Mouse (Mus musculus) left cerebral cortex, adult 2 months (tissue): Measurements from ENCODE around the gene Itgb2l. TPM values are rescaled to one million over a fixed set of nuclear protein-coding genes. Genes with fewer than 3 reads are reported as not detected.
"Not testable (repeated sequence)": the region's sequence is repeated elsewhere in the genome, so short reads cannot be mapped to it uniquely, and the experiment has no call there.

Experiments used
- DNase-seq, 2 experiments: peaks; one replicate each; pipeline ENCODE4 v3.0.0; 2021 to 2022; ENCODE audit warnings: low spot score in 2 of 2, mixed read lengths in 1 of 2; ENCODE audit errors: extremely low spot score in 1 of 2
- H3K27ac ChIP-seq: fragments of 200-600 bp; 2 replicates; pipeline ENCODE4 v1.8.1; 2022
- H3K4me3 ChIP-seq: fragments of 200-600 bp; 2 replicates; pipeline ENCODE4 v1.8.1; 2022
- CTCF ChIP-seq: fragments of 200-600 bp; IDR thresholded peaks from 2 replicates; pipeline ENCODE4 v1.8.1; 2022; ENCODE audit warnings: antibody characterized with exemption, mild to moderate bottlenecking, moderate library complexity
- intact Hi-C: fragments of 180-260 bp; cut with DNase I; formaldehyde crosslinking; loops from one replicate; pipeline ENCODE4 v1.15.1; 2025
- total RNA-seq, 2 experiments: library from RNA; stranded (reverse); gene quantifications; 2 replicates each; pipeline ENCODE4 v1.2.3; 2021

Itgb2l gene
- total RNA-seq, 2 experiments from 2014 or later = not detected

- Histone ChIP-seq H3K27ac (no peak overlapping the region), H3K4me3 (no peak overlapping the region)
- intact Hi-C loops = no loop called here
- TF ChIP-seq CTCF = no peak
- DNase-seq = no peak
Observed at GRCm38 (mm10) chr16:96460788-96461187, 17.4 kb upstream of the Itgb2l start.

- TF ChIP-seq CTCF = no peak
- H3K4me3 ChIP-seq = no peak overlapping the region
- H3K27ac ChIP-seq = no peak overlapping the region
- intact Hi-C loops = no loop called here
- DNase-seq = no peak
Observed at GRCm38 (mm10) chr16:96459356-96459755, 15.9 kb upstream of the Itgb2l start.

GRCm38 (mm10) chr16:96457612-96458011 is 14.2 kb upstream of the Itgb2l start:
- intact Hi-C loops = no loop called here
- no peak for TF ChIP-seq CTCF
- no peak overlapping the region for H3K27ac ChIP-seq
- DNase-seq = no peak
- H3K4me3 ChIP-seq = no peak overlapping the region

GRCm38 (mm10) chr16:96454086-96454485 is 10.7 kb upstream of the Itgb2l start:
- Histone ChIP-seq H3K27ac (no peak overlapping the region), H3K4me3 (no peak overlapping the region)
- no peak for TF ChIP-seq CTCF
- no peak for DNase-seq
- intact Hi-C loops = no loop called here

- DNase-seq, intact Hi-C loops, H3K4me3 ChIP-seq, H3K27ac ChIP-seq: not testable (repeated sequence)
Observed at GRCm38 (mm10) chr16:96450871-96451270, 7.5 kb upstream of the Itgb2l start.

GRCm38 (mm10) chr16:96441826-96442225 is 1.6 kb downstream of the Itgb2l start:
- Histone ChIP-seq H3K4me3 (no peak overlapping the region), H3K27ac (no peak overlapping the region)
- no peak for TF ChIP-seq CTCF
- no peak for DNase-seq
- intact Hi-C loops = no loop called here

- intact Hi-C loops = no loop called here
- no peak for DNase-seq
- H3K27ac ChIP-seq = no peak overlapping the region
- TF ChIP-seq CTCF = no peak
- H3K4me3 ChIP-seq = no peak overlapping the region
Observed at GRCm38 (mm10) chr16:96440871-96441270, 2.5 kb downstream of the Itgb2l start.

GRCm38 (mm10) chr16:96439682-96440081 is 3.7 kb downstream of the Itgb2l start:
- TF ChIP-seq CTCF = no peak
- Histone ChIP-seq H3K4me3 (no peak overlapping the region), H3K27ac (no peak overlapping the region)
- DNase-seq = no peak
- intact Hi-C loops = no loop called here

GRCm38 (mm10) chr16:96438946-96439345 is 4.5 kb downstream of the Itgb2l start:
- no peak for TF ChIP-seq CTCF
- Histone ChIP-seq H3K4me3 (no peak overlapping the region), H3K27ac (no peak overlapping the region)
- no peak for DNase-seq
- intact Hi-C loops = no loop called here

- TF ChIP-seq CTCF = no peak
- Histone ChIP-seq H3K27ac (no peak overlapping the region), H3K4me3 (no peak overlapping the region)
- DNase-seq = no peak
- intact Hi-C loops = no loop called here
Observed at GRCm38 (mm10) chr16:96434024-96434785, 9.2 kb downstream of the Itgb2l start.

- DNase-seq = no peak
- TF ChIP-seq CTCF = no peak
- intact Hi-C loops = no loop called here
- no peak overlapping the region for H3K4me3 ChIP-seq
- no peak overlapping the region for H3K27ac ChIP-seq
Observed at GRCm38 (mm10) chr16:96433266-96433665, 10.2 kb downstream of the Itgb2l start.

GRCm38 (mm10) chr16:96429046-96429445 is 14.4 kb downstream of the Itgb2l start:
- intact Hi-C loops = no loop called here
- H3K27ac ChIP-seq = no peak overlapping the region
- no peak for TF ChIP-seq CTCF
- H3K4me3 ChIP-seq = no peak overlapping the region
- DNase-seq = no peak

GRCm38 (mm10) chr16:96426671-96427070 is 16.7 kb downstream of the Itgb2l start:
- intact Hi-C loops = no loop called here
- H3K27ac ChIP-seq = no peak overlapping the region
- no peak for TF ChIP-seq CTCF
- H3K4me3 ChIP-seq = no peak overlapping the region
- DNase-seq = no peak
